ENCODE assay signal across 9 mouse cellular contexts in genomic region chr9:80068028-80068515, GRCm38 (mm10). TPM values are rescaled to one million over a fixed set of nuclear protein-coding genes. Genes with fewer than 3 reads are reported as not detected.
A peak's percentile ranks its signal among the peaks of the same experiment; 100 is the strongest.
DNase-seq lines count a peak whose midpoint lies in the region; ATAC-seq and TF ChIP-seq lines count a peak whose summit lies in the region.
"Had no signal": no experiment of that assay in that cellular context is flagged by ENCODE, and none has a peak within 500 bp of the region (broad histone marks: within the 10 kb centered on the region; RNA-seq: fewer than 3 reads in every experiment).

No protein-coding gene starts in this region.

- peak overlapping the region; percentile 71 for H3K4me2 ChIP-seq in heart, embryonic 14.5 days (ENCODE audit: low read length)
- peak overlapping the region; percentile 73 for H3K4me2 ChIP-seq in heart, postnatal 0 days (ENCODE audit: low read depth, low read length)

- H3K4me1 ChIP-seq in heart, embryonic 14.5 days (ENCODE audit: control insufficient read depth in 2 of 2, insufficient read depth in 2 of 2, low read length in 2 of 2): peaks cover 0 to 36% of the 10 kb centered on the region in 2 experiments; a peak in 3 of 4 replicates
- H3K4me1 ChIP-seq in G1E (ENCODE audit: insufficient read depth, low read depth, low read length): peaks cover 24% of the 10 kb centered on the region
- H3K4me1 ChIP-seq in heart, postnatal 0 days (ENCODE audit: control insufficient read depth, insufficient read depth): peaks cover 26% of the 10 kb centered on the region

- peak overlapping the region; percentile 66 to 98 for H3K4me3 ChIP-seq in heart, embryonic 14.5 days (ENCODE audit: control insufficient read depth in 1 of 2, insufficient read depth in 1 of 2, low read depth in 1 of 2, low read length in 2 of 2)
- peak overlapping the region; percentile 86 for H3K4me3 ChIP-seq in G1E (ENCODE audit: low read depth, low read length)
- H3K4me3 ChIP-seq in heart, postnatal 0 days (ENCODE audit: low read depth, low read length): peak overlapping the region; percentile 81
- H3K4me3 ChIP-seq in macrophage (ENCODE audit: inconsistent target): peak overlapping the region; percentile 84

- no peak for ATAC-seq in heart, embryonic 14.5 days (ENCODE audit: insufficient number of reproducible peaks, insufficient read depth, low FRiP score, low read depth)
- ATAC-seq in G1E (ENCODE audit: extremely low read depth, insufficient number of reproducible peaks, low FRiP score, poor library complexity, severe bottlenecking): 0 out of 2 replicates have a peak, but pooled peaks have one; percentile 28
- no peak for ATAC-seq in heart, postnatal 0 days (ENCODE audit: insufficient read depth, low read depth)

- no peaks in the 10 kb centered on the region for H3K27me3 ChIP-seq in heart, embryonic 14.5 days (ENCODE audit: control insufficient read depth, insufficient read depth, low read length)
- peaks cover 2% of the 10 kb centered on the region; the same call in 1 of the 2 replicates for H3K27me3 ChIP-seq in G1E (ENCODE audit: insufficient read depth, low read length)
- H3K27me3 ChIP-seq in heart, postnatal 0 days (ENCODE audit: control insufficient read depth, insufficient read depth, low read length): no peaks in the 10 kb centered on the region
- H3K27me3 ChIP-seq: Patski had no signal

- DNase-seq in heart, adult 18-20 months: no peak
- DNase-seq in G1E (ENCODE audit: low spot score): no peak
- no peak for DNase-seq in heart, postnatal 0 days (ENCODE audit: low spot score)
- DNase-seq in ovary, postnatal 36 days (ENCODE audit: low spot score): no peak
- no peak for DNase-seq in testis, postnatal 10 days (ENCODE audit: low spot score)
- no peak for DNase-seq in layer of hippocampus, adult 9-11 months

- H3K27ac ChIP-seq in heart, embryonic 14.5 days (replicated peaks in 1 of 2; ENCODE audit: control insufficient read depth in 1 of 2, insufficient read depth in 1 of 2, low read depth in 2 of 2, low read length in 2 of 2): peak overlapping the region; percentile 97 to 99
- H3K27ac ChIP-seq in heart, postnatal 0 days (ENCODE audit: low read depth): peak overlapping the region; percentile 99
- H3K27ac ChIP-seq in macrophage: peak overlapping the region; percentile 35

- H3K79me2 ChIP-seq in macrophage (ENCODE audit: inconsistent target): peaks cover 53% of the 10 kb centered on the region

- WGBS in heart, embryonic 14.5 days: under 1% methylated on average over 18 of the region's 18 CpGs
- WGBS in heart, postnatal 0 days: under 1% methylated on average over 18 of the region's 18 CpGs
- under 1% methylated on average over 13 of the region's 18 CpGs for WGBS in macrophage (ENCODE audit: missing documents)

- H3K9me3 ChIP-seq in heart, embryonic 14.5 days (ENCODE audit: control insufficient read depth, low read length): peaks cover 7% of the 10 kb centered on the region; the same call in 1 of the 2 replicates
- H3K9me3 ChIP-seq in G1E (replicated peaks): peaks cover 16% of the 10 kb centered on the region
- peaks cover 9% of the 10 kb centered on the region; the same call in 1 of the 2 replicates for H3K9me3 ChIP-seq in heart, postnatal 0 days (replicated peaks; ENCODE audit: control insufficient read depth, low read length)

- H3K36me3 ChIP-seq in heart, embryonic 14.5 days (ENCODE audit: control insufficient read depth, insufficient read depth, low read length): no peaks in the 10 kb centered on the region
- peaks cover 7% of the 10 kb centered on the region for H3K36me3 ChIP-seq in G1E (replicated peaks)
- no peaks in the 10 kb centered on the region for H3K36me3 ChIP-seq in heart, postnatal 0 days (replicated peaks; ENCODE audit: control insufficient read depth, insufficient read depth, low read length)
- no peaks in the 10 kb centered on the region for H3K36me3 ChIP-seq in macrophage (ENCODE audit: inconsistent target)

- TF ChIP-seq CTCF in G1E (IDR thresholded peaks at IDR 0.05; ENCODE audit: low read depth, low read length): no peak
- no peak for TF ChIP-seq CTCF in heart, postnatal 0 days (IDR thresholded peaks at IDR 0.05; ENCODE audit: low read depth)

- peak overlapping the region; percentile 97 for H3K9ac ChIP-seq in heart, embryonic 14.5 days (ENCODE audit: low read length)
- peak overlapping the region; percentile 100 for H3K9ac ChIP-seq in heart, postnatal 0 days (replicated peaks; ENCODE audit: low read depth, low read length)

- TF ChIP-seq EP300 in heart, postnatal 0 days (IDR thresholded peaks at IDR 0.05; ENCODE audit: low read depth): no peak

RNA-seq across cellular contexts. Expression of gene Senp6, which starts 1.4 kb away (rescaled TPM):
- 51.7 and 52.3 TPM in 2 replicates for polyA plus RNA-seq in heart, embryonic 14.5 days (2014; fragmentation: Nextera tagmentation; extraction: Ambion mirVana)
- total RNA-seq in heart, adult 18-20 months (2021): 10 to 100 TPM; 64.3 to 65.1 TPM
- 251 and 255 TPM in 2 replicates for total RNA-seq in G1E (2014; fragmentation: Nextera tagmentation)
- total RNA-seq in G1E (2017): 164 and 193 TPM in 2 replicates
- polyA plus RNA-seq in G1E (2012): 77.4 and 89.7 TPM in 2 replicates
- total RNA-seq in heart, postnatal 0 days (2014; rRNA removed; ENCODE audit: low replicate concordance): 54.1 and 80.4 TPM in 2 replicates
- 26.1 and 28.9 TPM in 2 replicates for polyA plus RNA-seq in heart, postnatal 0 days (2015; fragmentation: Nextera tagmentation; extraction: Ambion mirVana)
- 100 to 1,000 TPM in 22 of 26 experiments, 10 to 100 TPM in 4; 58.1 to 442 (median 134) TPM for total RNA-seq in macrophage (2018; cell fraction: chromatin; rRNA removed)
- 10 to 100 TPM; 37.4 to 74.5 (median 47.9) TPM for total RNA-seq in macrophage (2018; cell fraction: cytosol; rRNA removed)
- 100 to 1,000 TPM in 13 of 26 experiments, 10 to 100 TPM in 13; 38.6 to 164 (median 100.0) TPM for total RNA-seq in macrophage (2018; cell fraction: nucleus; rRNA removed)
- polyA plus RNA-seq in macrophage (2018): 28.9 to 43.1 TPM (median 42.1 TPM) in 3 replicates

RNA-seq across cellular contexts. Expression of gene Filip1, which starts 55.4 kb away (rescaled TPM):
- 33.9 and 39.3 TPM in 2 replicates for polyA plus RNA-seq in heart, embryonic 14.5 days (2014; fragmentation: Nextera tagmentation; extraction: Ambion mirVana)
- 10 to 100 TPM; 79.3 to 88.2 TPM for total RNA-seq in heart, adult 18-20 months (2021)
- total RNA-seq in G1E (2014; fragmentation: Nextera tagmentation) (0.24 TPM in 1 of 2 replicates, not detected in the other), G1E (2017) (0.11 and 0.12 TPM in 2 replicates)
- polyA plus RNA-seq in G1E (2012) (0.01 TPM in 1 of 2 replicates, not detected in the other), macrophage (2018) (not detected in 3 replicates)
- 27.4 and 52.3 TPM in 2 replicates for total RNA-seq in heart, postnatal 0 days (2014; rRNA removed; ENCODE audit: low replicate concordance)
- polyA plus RNA-seq in heart, postnatal 0 days (2015; fragmentation: Nextera tagmentation; extraction: Ambion mirVana): 31.6 and 39.0 TPM in 2 replicates
- not detected for total RNA-seq in macrophage (2018; cell fraction: chromatin; rRNA removed)
- under 1 TPM in 2 of 26 experiments, not detected in 24; 0.04 to 0.05 TPM for total RNA-seq in macrophage (2018; cell fraction: cytosol; rRNA removed)
- total RNA-seq in macrophage (2018; cell fraction: nucleus; rRNA removed): not detected
- polyA plus RNA-seq: Patski had no signal

Comparison
In these comparisons a context has a peak if more than half of its experiments do, and no peak if none do; other contexts are left out.
1. H3K27ac ChIP-seq: peak in every context shown above with its lines; median percentile 99 in heart, postnatal 0 days; 98 in heart, embryonic 14.5 days; 35 in macrophage.
2. RNA of gene Filip1, which starts 55.4 kb away (polyA plus RNA-seq): 31.6 to 39.0 TPM in heart, postnatal 0 days and 33.9 to 39.3 TPM in heart, embryonic 14.5 days; not detected in macrophage and 0.01 TPM in G1E; every median in the first group is over 10 times any median in the second.
3. Peak in every context shown above with its lines, with median percentiles within 50 percentile points of each other: H3K4me3 ChIP-seq.